Mouse (Mus musculus): ENCODE results near the gene Kcnip2. TPM values are rescaled to one million over a fixed set of nuclear protein-coding genes. Genes with fewer than 3 reads are reported as not detected.

The Kcnip2 gene
- total RNA-seq (2012; rRNA removed) (not detected in 2 replicates), total RNA-seq (2014; rRNA removed) (not detected in 2 replicates), polyA plus RNA-seq (2012; ENCODE audit: insufficient read length, low read depth) (not detected in 2 replicates)

DNA sequence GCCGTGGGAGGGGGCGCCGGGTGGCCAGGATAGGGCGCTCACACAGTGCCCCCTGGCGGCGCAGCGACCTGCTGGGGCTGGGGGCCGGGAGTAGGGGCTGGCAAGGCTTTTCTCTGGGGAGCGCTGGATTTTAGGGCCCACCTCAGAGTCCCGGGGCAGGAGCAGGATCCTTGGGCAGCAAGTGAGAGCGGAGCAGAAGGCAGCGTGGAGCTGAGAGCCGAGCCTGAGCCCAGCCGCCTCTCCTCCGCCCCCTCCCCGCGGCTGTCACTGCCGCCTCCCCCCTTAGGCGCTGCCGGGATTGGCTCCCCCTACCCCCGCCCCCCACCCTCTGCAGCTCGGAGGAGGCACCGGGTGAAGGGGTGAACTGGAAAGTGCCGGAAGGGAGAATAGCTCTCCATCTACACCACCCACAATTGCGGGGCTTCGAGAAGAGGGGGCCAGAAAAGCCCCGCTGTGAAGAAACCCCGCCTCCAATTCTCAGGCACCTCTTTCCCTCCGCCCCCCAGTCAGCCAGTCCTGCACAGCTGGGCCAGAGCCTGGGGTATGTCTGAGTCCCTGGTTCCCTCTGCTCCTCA lies at the start of gene Kcnip2:
Kcnip2 (minus strand) TSS at position 231 of the 575 bp plus-strand sequence.
- H3K4me2 ChIP-seq (ENCODE audit: insufficient read depth, low read depth, poor library complexity, severe bottlenecking), result no peak within 1 kb of the TSS
- dilution Hi-C loops (cut with MboI; ENCODE audit: extremely low pct_ligation_motif_present, extremely low pct_unique_long_range_greater_than_20kb, low sequenced_read_pairs), result no loop called here
- no peaks in the 10 kb centered on the region for H3K27me3 ChIP-seq (replicated peaks)

DNA sequence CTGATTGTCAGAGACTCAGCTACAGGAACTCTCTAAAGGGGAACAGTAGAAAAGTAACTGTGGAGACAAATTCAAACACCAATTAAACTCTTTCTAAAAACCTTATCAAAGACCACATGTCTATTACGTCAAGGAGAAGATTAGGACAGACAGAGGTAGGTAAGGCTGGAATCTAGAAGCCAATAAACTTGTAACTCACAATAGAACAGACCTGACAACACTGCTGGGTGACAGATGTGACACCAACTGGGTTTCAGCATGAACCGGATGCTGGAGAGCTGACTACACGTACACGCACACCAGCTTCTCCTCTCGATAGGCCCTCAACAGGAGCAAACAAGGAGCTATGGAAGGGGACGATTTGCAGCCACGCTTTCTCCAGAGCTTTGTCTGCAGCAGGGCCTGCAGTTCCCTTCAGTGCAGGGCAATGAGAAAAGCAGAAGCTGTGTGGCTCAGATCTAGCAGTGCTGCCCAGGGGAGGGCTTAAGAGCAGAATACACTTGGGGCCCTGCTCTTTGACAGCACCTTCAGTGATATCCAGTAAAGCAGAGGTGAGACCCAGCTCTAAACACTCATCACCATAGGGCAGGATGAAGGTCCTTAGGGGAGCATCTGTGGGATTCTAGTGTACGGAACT lies 39.5 kb upstream of the Kcnip2 start:
- no peaks in the 10 kb centered on the region for H3K27me3 ChIP-seq (replicated peaks)
- no peaks in the 10 kb centered on the region for H3K36me3 ChIP-seq (replicated peaks in 1 of 2; ENCODE audit: control insufficient read depth in 1 of 2, insufficient read depth in 1 of 2, low read length in 1 of 2)
- no peak overlapping the region for H3K4me3 ChIP-seq (replicated peaks in 1 of 3; ENCODE audit: low read depth in 2 of 3, low read length in 2 of 3, poor library complexity in 1 of 3)
- in situ Hi-C loops (cut with MboI; ENCODE audit: low pct_ligation_motif_present, low pct_unique_long_range_greater_than_20kb, low sequenced_read_pairs), result no loop called here
- no peaks in the 10 kb centered on the region for H3K9me3 ChIP-seq (replicated peaks; ENCODE audit: low read length)
- dilution Hi-C loops (cut with MboI; ENCODE audit: extremely low pct_ligation_motif_present, extremely low pct_unique_long_range_greater_than_20kb, low sequenced_read_pairs), result no loop called here
- no peaks in the 10 kb centered on the region for H3K4me1 ChIP-seq (ENCODE audit: control insufficient read depth in 1 of 2, insufficient read depth in 2 of 2)
- DNase-seq (ENCODE audit: extremely low read depth), result no peak
- no peaks in the 10 kb centered on the region for H3K79me2 ChIP-seq (replicated peaks; ENCODE audit: control insufficient read depth, extremely low read depth, insufficient read depth, poor library complexity, severe bottlenecking)
- no peak overlapping the region for H3K9ac ChIP-seq (ENCODE audit: insufficient read depth, low read depth)
- H3K4me2 ChIP-seq (ENCODE audit: insufficient read depth, low read depth, poor library complexity, severe bottlenecking), result no peak overlapping the region
- no peak overlapping the region for H3K27ac ChIP-seq (ENCODE audit: insufficient read depth, low read depth)
- TF ChIP-seq SIN3A (IDR thresholded peaks at IDR 0.05; ENCODE audit: low read length), result no peak
- TF ChIP-seq USF2 (conservative IDR thresholded peaks at IDR 0.05; ENCODE audit: low read depth, low read length), result no peak
- no peak for TF ChIP-seq MAX (IDR thresholded peaks at IDR 0.05; ENCODE audit: low read length)
- TF ChIP-seq MXI1 (IDR thresholded peaks at IDR 0.05; ENCODE audit: low read depth, low read length), result no peak
- TF ChIP-seq TCF12 (IDR thresholded peaks at IDR 0.05; ENCODE audit: low read depth, low read length), result no peak

More for the DNA sequence above, at the start of gene Kcnip2:
- DNase-seq (ENCODE audit: extremely low read depth), result no peak
- peak in 1 of 2 experiments; percentile 17; a peak in 1 of 4 replicates for TF ChIP-seq CTCF (conservative IDR thresholded peaks at IDR 0.05 in 1 of 2, IDR thresholded peaks at IDR 0.05 in 1 of 2; ENCODE audit: low read depth in 2 of 2, low read length in 2 of 2)
- TF ChIP-seq MXI1 (IDR thresholded peaks at IDR 0.05; ENCODE audit: low read depth, low read length), result no peak
- Histone ChIP-seq H3K4me3 (replicated peaks in 1 of 3; ENCODE audit: low read depth in 2 of 3, low read length in 2 of 3, poor library complexity in 1 of 3) (no peak within 1 kb of the TSS), H3K36me3 (replicated peaks in 1 of 2; ENCODE audit: control insufficient read depth in 1 of 2, insufficient read depth in 1 of 2, low read length in 1 of 2) (peaks cover 0 to 4% of the 10 kb centered on the region in 2 experiments), H3K27ac (ENCODE audit: insufficient read depth, low read depth) (no peak within 1 kb of the TSS), H3K9me3 (replicated peaks; ENCODE audit: low read length) (no peaks in the 10 kb centered on the region), H3K9ac (ENCODE audit: insufficient read depth, low read depth) (no peak within 1 kb of the TSS), H3K4me1 (ENCODE audit: control insufficient read depth in 1 of 2, insufficient read depth in 2 of 2) (peaks cover 6 to 27% of the 10 kb centered on the region in 2 experiments; a peak in 3 of 4 replicates), H3K79me2 (replicated peaks; ENCODE audit: control insufficient read depth, extremely low read depth, insufficient read depth, poor library complexity, severe bottlenecking) (no peaks in the 10 kb centered on the region)
- in situ Hi-C loops (cut with MboI; ENCODE audit: low pct_ligation_motif_present, low pct_unique_long_range_greater_than_20kb, low sequenced_read_pairs), result loop anchor here (5.0 kb wide), 1 partner anchor 191 kb away; no protein-coding TSS in a partner anchor

DNA sequence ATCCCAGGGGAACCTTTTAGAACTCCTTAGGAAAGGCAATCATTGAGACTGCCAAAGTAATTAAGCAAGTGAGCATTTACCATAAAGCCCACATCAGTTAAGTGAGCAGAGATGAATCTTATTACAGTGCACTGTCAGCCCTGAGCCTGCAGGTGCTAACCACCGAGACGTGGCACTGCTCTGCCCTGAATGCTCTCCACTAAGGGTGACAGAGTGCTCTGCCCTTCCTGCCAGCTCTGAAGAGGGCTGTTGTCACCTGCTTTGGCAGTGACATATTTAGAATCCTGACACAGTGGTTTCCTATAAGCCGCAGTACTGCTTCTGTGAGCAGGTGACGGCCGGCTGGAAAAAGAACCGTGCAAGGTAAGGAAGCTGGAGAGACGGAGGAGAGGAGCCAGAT lies 38.7 kb upstream of the Kcnip2 start:
- Histone ChIP-seq H3K27me3 (replicated peaks) (no peaks in the 10 kb centered on the region), H3K4me1 (ENCODE audit: control insufficient read depth in 1 of 2, insufficient read depth in 2 of 2) (no peaks in the 10 kb centered on the region), H3K9me3 (replicated peaks; ENCODE audit: low read length) (no peaks in the 10 kb centered on the region), H3K9ac (ENCODE audit: insufficient read depth, low read depth) (no peak overlapping the region), H3K4me2 (ENCODE audit: insufficient read depth, low read depth, poor library complexity, severe bottlenecking) (no peak overlapping the region), H3K36me3 (replicated peaks in 1 of 2; ENCODE audit: control insufficient read depth in 1 of 2, insufficient read depth in 1 of 2, low read length in 1 of 2) (no peaks in the 10 kb centered on the region), H3K4me3 (replicated peaks in 1 of 3; ENCODE audit: low read depth in 2 of 3, low read length in 2 of 3, poor library complexity in 1 of 3) (no peak overlapping the region), H3K79me2 (replicated peaks; ENCODE audit: control insufficient read depth, extremely low read depth, insufficient read depth, poor library complexity, severe bottlenecking) (no peaks in the 10 kb centered on the region), H3K27ac (ENCODE audit: insufficient read depth, low read depth) (no peak overlapping the region)
- in situ Hi-C loops (cut with MboI; ENCODE audit: low pct_ligation_motif_present, low pct_unique_long_range_greater_than_20kb, low sequenced_read_pairs) (no loop called here), dilution Hi-C loops (cut with MboI; ENCODE audit: extremely low pct_ligation_motif_present, extremely low pct_unique_long_range_greater_than_20kb, low sequenced_read_pairs) (no loop called here)
- no peak for TF ChIP-seq IRF4 (IDR thresholded peaks at IDR 0.05; ENCODE audit: low read depth, low read length)
- no peak for TF ChIP-seq ELF1 (IDR thresholded peaks at IDR 0.05; ENCODE audit: low read depth, low read length)
- no peak for TF ChIP-seq MAFK (IDR thresholded peaks at IDR 0.05; ENCODE audit: insufficient replicate concordance, low read length)
- TF ChIP-seq POLR2A (IDR thresholded peaks at IDR 0.05; ENCODE audit: low read depth, low read length), result no peak
- TF ChIP-seq KAT2A (IDR thresholded peaks at IDR 0.05; ENCODE audit: insufficient replicate concordance, low read length), result no peak
- no peak for TF ChIP-seq JUN (IDR thresholded peaks at IDR 0.05; ENCODE audit: insufficient read depth, low read depth, low read length)
- no peak for TF ChIP-seq ZNF384 (IDR thresholded peaks at IDR 0.05; ENCODE audit: low read depth, low read length)
- no peak for TF ChIP-seq PAX5 (IDR thresholded peaks at IDR 0.05; ENCODE audit: low read length)
- TF ChIP-seq CHD2 (IDR thresholded peaks at IDR 0.05; ENCODE audit: low read length), result no peak
- no peak for TF ChIP-seq MEF2A (IDR thresholded peaks at IDR 0.05; ENCODE audit: borderline replicate concordance, low read depth, low read length)
- no peak for TF ChIP-seq JUND (conservative IDR thresholded peaks at IDR 0.05; ENCODE audit: low read depth, low read length)
- no peak for TF ChIP-seq POLR2AphosphoS2 (IDR thresholded peaks at IDR 0.05; ENCODE audit: low read depth, low read length)
- TF ChIP-seq SMC3 (IDR thresholded peaks at IDR 0.05; ENCODE audit: low read depth, low read length), result no peak
- TF ChIP-seq HCFC1 (IDR thresholded peaks at IDR 0.05; ENCODE audit: low read depth, low read length), result no peak
- TF ChIP-seq USF1 (IDR thresholded peaks at IDR 0.05; ENCODE audit: low read depth, low read length), result no peak
- TF ChIP-seq UBTF (IDR thresholded peaks at IDR 0.05; ENCODE audit: low read depth, low read length), result no peak
- no peak for TF ChIP-seq RAD21 (IDR thresholded peaks at IDR 0.05; ENCODE audit: low read depth, low read length)
- no peak for TF ChIP-seq USF2 (conservative IDR thresholded peaks at IDR 0.05; ENCODE audit: low read depth, low read length)
- TF ChIP-seq MAZ (IDR thresholded peaks at IDR 0.05; ENCODE audit: low read depth, low read length), result no peak
- no peak for DNase-seq (ENCODE audit: extremely low read depth)
